1 mouse cellular context compared by ENCODE assay signal in genomic region chr4:155086108-155087024, GRCm38 (mm10).
TF ChIP-seq lines count a peak whose summit lies in the region.

Rer1 (minus strand) TSS chr4:155086382.
Morn1 (plus strand) TSS chr4:155086577.

TF ChIP-seq in CH12.LX, 34 proteins besides CTCF, POLR2A, EP300 and RAD21 (continued from another document):
- TF ChIP-seq MAZ (IDR thresholded peaks at IDR 0.05; ENCODE audit: low read depth, low read length) (no peak), CHD2 (IDR thresholded peaks at IDR 0.05; ENCODE audit: low read length) (peak; percentile 78), TCF12 (IDR thresholded peaks at IDR 0.05; ENCODE audit: low read depth, low read length) (peak; percentile 67), SMC3 (IDR thresholded peaks at IDR 0.05; ENCODE audit: low read depth, low read length) (no peak), MYC (IDR thresholded peaks at IDR 0.05; ENCODE audit: low read depth, low read length) (no peak; the same call in 1 of the 2 replicates), ZNF384 (IDR thresholded peaks at IDR 0.05; ENCODE audit: low read depth, low read length) (no peak), UBTF (IDR thresholded peaks at IDR 0.05; ENCODE audit: low read depth, low read length) (peak; percentile 74), USF1 (IDR thresholded peaks at IDR 0.05; ENCODE audit: low read depth, low read length) (no peak), MAFK (IDR thresholded peaks at IDR 0.05; ENCODE audit: insufficient replicate concordance, low read length) (no peak), HCFC1 (IDR thresholded peaks at IDR 0.05; ENCODE audit: low read depth, low read length) (peak; percentile 90), MEF2A (IDR thresholded peaks at IDR 0.05; ENCODE audit: borderline replicate concordance, low read depth, low read length) (no peak; the same call in 1 of the 2 replicates), ZC3H11A (IDR thresholded peaks at IDR 0.05; ENCODE audit: low read depth, low read length) (no peak), ETS1 (conservative IDR thresholded peaks at IDR 0.05; ENCODE audit: low read depth, low read length) (no peak), POLR2AphosphoS2 (IDR thresholded peaks at IDR 0.05; ENCODE audit: low read depth, low read length) (no peak), IRF4 (IDR thresholded peaks at IDR 0.05; ENCODE audit: low read depth, low read length) (peak; percentile 56; the same call in 1 of the 2 replicates), RCOR1 (conservative IDR thresholded peaks at IDR 0.05; ENCODE audit: low read depth, low read length) (no peak), ZMIZ1 (IDR thresholded peaks at IDR 0.05; ENCODE audit: low read depth, low read length) (no peak), JUN (IDR thresholded peaks at IDR 0.05; ENCODE audit: insufficient read depth, low read depth, low read length) (no peak)
